ENCODE assay signal across 11 mouse cellular contexts in genomic region chr16:95455896-95456295, GRCm38 (mm10).
DNase-seq lines count a peak whose midpoint lies in the region; ATAC-seq and TF ChIP-seq lines count a peak whose summit lies in the region.
"Had no signal": no experiment of that assay in that cellular context is flagged by ENCODE, and none has a peak within 500 bp of the region (broad histone marks: within the 10 kb centered on the region; RNA-seq: fewer than 3 reads in every experiment).

No protein-coding gene starts in this region.

- intact Hi-C loops in left cerebral cortex, postnatal 14 days (cut with DNase I), result no loop called here

- 0 out of 2 replicates have a peak, but pooled peaks cover 3% of the 10 kb centered on the region for H3K4me1 ChIP-seq in kidney, embryonic 15.5 days
- H3K4me1 ChIP-seq in spleen, adult 2 months (ENCODE audit: control insufficient read depth, insufficient read depth, insufficient read length), result peaks cover 5% of the 10 kb centered on the region; the same call in 1 of the 2 replicates
- H3K4me1 ChIP-seq: midbrain, embryonic 12.5 days had no signal

- TF ChIP-seq POLR2A in spleen, adult 2 months (IDR thresholded peaks at IDR 0.05; ENCODE audit: low read depth, low read length), result no peak

- H3K9ac ChIP-seq in kidney, embryonic 15.5 days, result no peak overlapping the region
- H3K9ac ChIP-seq: midbrain, embryonic 12.5 days had no signal

- 70% methylated on average over 8 of the region's 8 CpGs for WGBS in kidney, embryonic 15.5 days
- WGBS in spleen, adult 2 months, result 16% methylated on average over 8 of the region's 8 CpGs

- no peak for TF ChIP-seq CTCF in spleen, adult 2 months (IDR thresholded peaks at IDR 0.05; ENCODE audit: extremely low read depth, insufficient read depth, insufficient read length, insufficient replicate concordance)

- H3K27me3 ChIP-seq in kidney, embryonic 15.5 days, result no peaks in the 10 kb centered on the region
- H3K27me3 ChIP-seq in spleen, adult 2 months (ENCODE audit: control insufficient read depth, insufficient read depth, low read length), result peaks cover 7% of the 10 kb centered on the region; the same call in 1 of the 2 replicates
- H3K27me3 ChIP-seq: midbrain, embryonic 12.5 days had no signal

- H3K27ac ChIP-seq in kidney, embryonic 15.5 days, result no peak overlapping the region
- no peak overlapping the region for H3K27ac ChIP-seq in spleen, adult 2 months (ENCODE audit: insufficient read depth, low read length)
- H3K27ac ChIP-seq: midbrain, embryonic 12.5 days had no signal

- no peaks in the 10 kb centered on the region for H3K36me3 ChIP-seq in kidney, embryonic 15.5 days
- no peaks in the 10 kb centered on the region for H3K36me3 ChIP-seq in spleen, adult 2 months (ENCODE audit: control insufficient read depth, insufficient read depth, low read length)
- H3K36me3 ChIP-seq: midbrain, embryonic 12.5 days had no signal

- DNase-seq in kidney, adult 11 months, result no peak
- no peak for DNase-seq in spleen, adult 2 months (ENCODE audit: low read depth in 1 of 2, low spot score in 2 of 2)
- DNase-seq in spleen, adult 18-20 months, result no peak
- no peak for DNase-seq in left cerebral cortex, postnatal 14 days (ENCODE audit: low spot score in 2 of 2)
- no peak for DNase-seq in Muller cell, postnatal 12 days (ENCODE audit: inconsistent ontology term)
- DNase-seq: cerebellum, adult 2 months; layer of hippocampus, postnatal 36 days had no signal

- no peak for ATAC-seq in kidney, embryonic 15.5 days (replicated peaks; ENCODE audit: low FRiP score)
- 0 out of 2 replicates have a peak, but pooled peaks have one; percentile 3 for ATAC-seq in granulocyte monocyte progenitor cell, adult 5-6 weeks (replicated peaks; ENCODE audit: poor library complexity, severe bottlenecking)
- ATAC-seq in megakaryocyte progenitor cell, adult 5-6 weeks (replicated peaks; ENCODE audit: poor library complexity), result peak; percentile 2; the same call in 1 of the 2 replicates

- H3K9me3 ChIP-seq in kidney, embryonic 15.5 days (replicated peaks), result no peaks in the 10 kb centered on the region
- H3K9me3 ChIP-seq: midbrain, embryonic 12.5 days had no signal

- peak overlapping the region; percentile 29 for H3K4me2 ChIP-seq in kidney, embryonic 15.5 days
- H3K4me2 ChIP-seq: midbrain, embryonic 12.5 days had no signal

- peak overlapping the region; percentile 27 for H3K4me3 ChIP-seq in kidney, embryonic 15.5 days (replicated peaks)
- peak overlapping the region; percentile 28; the same call in 1 of the 2 replicates for H3K4me3 ChIP-seq in spleen, adult 2 months (ENCODE audit: extremely low read depth, insufficient read depth, insufficient read length)
- H3K4me3 ChIP-seq: midbrain, embryonic 12.5 days had no signal
